In the genomic region with DNA sequence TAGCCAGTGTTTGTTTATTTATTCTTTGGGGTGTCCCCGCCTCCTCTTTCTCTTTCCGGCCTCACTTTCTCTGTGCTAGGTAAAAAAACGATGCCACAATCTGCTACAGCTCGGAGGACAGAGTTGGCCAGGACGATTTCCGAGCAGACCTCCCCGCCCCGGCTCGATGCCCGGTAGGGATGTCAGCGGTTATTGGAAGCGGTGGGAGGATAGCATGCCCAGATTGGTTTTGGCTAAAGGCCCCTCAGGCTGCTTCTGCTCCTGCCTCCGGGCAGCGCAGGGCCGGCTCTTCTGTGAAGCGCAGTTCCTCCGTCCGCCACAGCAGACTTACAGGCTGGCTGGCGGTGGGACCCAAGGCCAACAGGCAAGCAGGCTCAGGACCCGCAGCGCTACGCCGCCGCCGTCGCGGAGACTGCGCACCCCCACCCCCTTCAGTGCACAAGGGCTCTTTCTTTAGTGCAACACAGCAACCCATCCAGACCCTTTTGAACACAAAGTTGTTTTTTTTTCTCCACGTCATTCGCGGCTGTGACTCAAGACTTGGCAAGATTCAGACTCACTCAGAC, we compare ENCODE assay signal across 8 mouse cellular contexts. TPM values are rescaled to one million over a fixed set of nuclear protein-coding genes. Genes with fewer than 3 reads are reported as not detected.
DNase-seq lines count a peak whose midpoint lies in the region; TF ChIP-seq lines count a peak whose summit lies in the region.

TSS of gene Gfra1 (minus strand) at position 414 of the 566 bp plus-strand sequence.

- TF ChIP-seq POLR2A in lung, adult 2 months (IDR thresholded peaks at IDR 0.05; ENCODE audit: borderline replicate concordance, extremely low read depth, low read depth, low read length): no peak

- DNase-seq in Muller cell, postnatal 12 days (ENCODE audit: inconsistent ontology term): peak; percentile 80
- peak; percentile 47 for DNase-seq in brain, adult 2 months (ENCODE audit: low read depth, low spot score)
- DNase-seq in frontal cortex, postnatal 10 days (ENCODE audit: low spot score in 2 of 2): peak; percentile 52 to 72
- peak; percentile 54 for DNase-seq in heart, postnatal 4 days
- peak; percentile 15 for DNase-seq in layer of hippocampus, adult 9-10 months (ENCODE audit: low spot score)
- DNase-seq in lung, adult 2 months: no peak
- DNase-seq in right cerebral cortex, adult 2 months (ENCODE audit: low spot score in 2 of 2): peak; percentile 46 to 63
- no peak for DNase-seq in c-Kit-positive CD71-positive TER-119-positive erythroid progenitor cells, embryonic 14.5 days (ENCODE audit: low spot score)

- peak within 1 kb of the TSS; percentile 3 for H3K4me3 ChIP-seq in lung, adult 2 months (replicated peaks; ENCODE audit: extremely low read depth, low read depth, low read length)

- under 1% methylated on average over 31 of the region's 31 CpGs for WGBS in lung, adult 2 months

- no peak for TF ChIP-seq CTCF in lung, adult 2 months (IDR thresholded peaks at IDR 0.05; ENCODE audit: insufficient read depth, low read length)

- H3K4me1 ChIP-seq in lung, adult 2 months (ENCODE audit: control insufficient read depth, insufficient read depth, low read length): peaks cover 6% of the 10 kb centered on the region

RNA-seq across cellular contexts. Expression of gene Gfra1, which starts in this region (rescaled TPM):
- total RNA-seq in heart, postnatal 4 days (2021): 1 to 10 TPM; 1.1 to 2.0 TPM
- polyA plus RNA-seq in lung, adult 2 months (2012; rRNA removed): 4.9 and 7.8 TPM in 2 replicates

Comparison
In these comparisons a context has a peak if more than half of its experiments do, and no peak if none do; other contexts are left out.
1. DNase-seq: peak in Muller cell, postnatal 12 days (single experiment), brain, adult 2 months (single experiment), frontal cortex, postnatal 10 days (2 of 2), heart, postnatal 4 days (single experiment), layer of hippocampus, adult 9-10 months (single experiment) and right cerebral cortex, adult 2 months (2 of 2); none in lung, adult 2 months (single experiment) and c-Kit-positive CD71-positive TER-119-positive erythroid progenitor cells, embryonic 14.5 days (single experiment).